Mouse (Mus musculus): ENCODE results near the gene Elovl1.
A peak's percentile ranks its signal among the peaks of the same experiment; 100 is the strongest.

Elovl1 gene

GRCm38 (mm10) chr4:118429215-118429895 lies 1.5 kb downstream of the Elovl1 start:
- no peak for DNase-seq (ENCODE audit: low spot score in 2 of 2)

GRCm38 (mm10) chr4:118432332-118432731 lies 4.4 kb downstream of the Elovl1 start:
- no peak for DNase-seq (ENCODE audit: low spot score in 2 of 2)

- DNase-seq (ENCODE audit: low spot score in 2 of 2) = peak; percentile 77 to 79
These were observed 9.1 kb downstream of the Elovl1 start, which contains the start of gene Cdc20 for GRCm38 (mm10) chr4:118436820-118437603. Gene Cdc20, minus strand, starts transcription at chr4:118437352.

- DNase-seq (ENCODE audit: low spot score in 2 of 2) = peak in 1 of 2 experiments; percentile 24
These were observed 9.9 kb downstream of the Elovl1 start for GRCm38 (mm10) chr4:118437829-118438253.

- no peak for DNase-seq (ENCODE audit: low spot score in 2 of 2)
These were observed 17.2 kb downstream of the Elovl1 start for GRCm38 (mm10) chr4:118445088-118445487.

- no peak for DNase-seq (ENCODE audit: low spot score in 2 of 2)
These were observed 18.0 kb downstream of the Elovl1 start for GRCm38 (mm10) chr4:118445781-118446414.

GRCm38 (mm10) chr4:118446415-118447153 lies 18.7 kb downstream of the Elovl1 start:
- no peak for DNase-seq (ENCODE audit: low spot score in 2 of 2)

GRCm38 (mm10) chr4:118457345-118457975 lies 29.6 kb downstream of the Elovl1 start, which contains the start of gene Mpl:
Gene Mpl, minus strand, starts transcription at chr4:118457513.
- no peak for DNase-seq (ENCODE audit: low spot score in 2 of 2)

- no peak for DNase-seq (ENCODE audit: low spot score in 2 of 2)
These were observed 37.1 kb downstream of the Elovl1 start for GRCm38 (mm10) chr4:118464956-118465355.

GRCm38 (mm10) chr4:118465697-118466163 lies 37.8 kb downstream of the Elovl1 start:
- no peak for DNase-seq (ENCODE audit: low spot score in 2 of 2)

GRCm38 (mm10) chr4:118471281-118471680 lies 43.4 kb downstream of the Elovl1 start:
- no peak for DNase-seq (ENCODE audit: low spot score in 2 of 2)

GRCm38 (mm10) chr4:118472687-118473086 lies 44.8 kb downstream of the Elovl1 start:
- DNase-seq (ENCODE audit: low spot score in 2 of 2) = no peak

- DNase-seq (ENCODE audit: low spot score in 2 of 2) = no peak
These were observed 49.1 kb downstream of the Elovl1 start for GRCm38 (mm10) chr4:118476773-118477530.
